In genomic region chr12:43963973-43964372, GRCm38 (mm10) we compare ENCODE assay signal across 16 mouse cellular contexts.
DNase-seq lines count a peak whose midpoint lies in the region.
"Had no signal": no experiment of that assay in that cellular context is flagged by ENCODE, and none has a peak within 500 bp of the region (broad histone marks: within the 10 kb centered on the region; RNA-seq: fewer than 3 reads in every experiment).

No protein-coding gene starts in this region.

- peak; percentile 40 to 42 for DNase-seq in cerebellum, postnatal 10 days
- no peak for DNase-seq in cerebellum, adult 11 months
- DNase-seq in kidney, postnatal 10 days, result peak; percentile 4
- DNase-seq in kidney, adult 11 months, result no peak
- peak; percentile 27 for DNase-seq in retina, postnatal 1 day
- no peak for DNase-seq in retina, embryonic 14.5 days (ENCODE audit: low spot score)
- DNase-seq in embryo, embryonic 10.5 days (ENCODE audit: low spot score), result no peak
- no peak for DNase-seq in kidney, adult 9 months
- DNase-seq: adrenal gland, postnatal 14 days; gastrocnemius, adult 2 months; kidney, adult 8-10 months; layer of hippocampus, adult 9-11 months; liver, postnatal 0 days; lung, postnatal 10 days; thymus, adult 18-20 months; thymus, postnatal 36 days had no signal

Comparison
In these comparisons a context has a peak if more than half of its experiments do, and no peak if none do; other contexts are left out.
1. DNase-seq: peak in cerebellum, postnatal 10 days (2 of 2), kidney, postnatal 10 days (single experiment) and retina, postnatal 1 day (single experiment); none in cerebellum, adult 11 months (single experiment), kidney, adult 11 months (single experiment), retina, embryonic 14.5 days (single experiment), embryo, embryonic 10.5 days (single experiment) and kidney, adult 9 months (single experiment).